In genomic region chr19:5306968-5307734, GRCm38 (mm10) we compare ENCODE assay signal across 8 mouse cellular contexts. TPM values are rescaled to one million over a fixed set of nuclear protein-coding genes. Genes with fewer than 3 reads are reported as not detected.
DNase-seq lines count a peak whose midpoint lies in the region; ATAC-seq lines count a peak whose summit lies in the region.

No protein-coding gene starts in this region.

- 40% methylated on average over 98 of the region's 98 CpGs for WGBS in embryonic facial prominence, embryonic 10.5 days
- 42% methylated on average over 98 of the region's 98 CpGs for WGBS in hindbrain, embryonic 12.5 days

- DNase-seq in left cerebral cortex, postnatal 4 days: peak; percentile 48
- no peak for DNase-seq in left cerebral cortex, postnatal 14 days (ENCODE audit: low spot score in 2 of 2)
- peak; percentile 53 for DNase-seq in embryonic facial prominence, embryonic 10.5 days (ENCODE audit: low spot score)
- DNase-seq in lung, postnatal 10 days: peak; percentile 21
- peak; percentile 17 for DNase-seq in yolk sac, embryonic 10.5 days (ENCODE audit: low spot score)
- no peak for DNase-seq in layer of hippocampus, adult 8-10 months (ENCODE audit: low spot score in 2 of 2)
- no peak for DNase-seq in urinary bladder, postnatal 14 days (ENCODE audit: low spot score)

- peaks cover 17% of the 10 kb centered on the region for H3K9me3 ChIP-seq in embryonic facial prominence, embryonic 10.5 days
- H3K9me3 ChIP-seq in hindbrain, embryonic 12.5 days (replicated peaks): no peaks in the 10 kb centered on the region

- H3K9ac ChIP-seq in hindbrain, embryonic 12.5 days: no peak overlapping the region

- intact Hi-C loops in left cerebral cortex, postnatal 4 days (cut with DNase I): loop anchor here (5.0 kb wide), 1 partner anchor 40 kb away; the partner anchor contains the start of gene Cst6
- intact Hi-C loops in left cerebral cortex, postnatal 14 days (cut with DNase I): loop anchor here (5.0 kb wide), 1 partner anchor 40 kb away; the partner anchor contains the start of gene Cst6

- H3K36me3 ChIP-seq in embryonic facial prominence, embryonic 10.5 days (replicated peaks): peaks cover 41% of the 10 kb centered on the region
- peaks cover 40% of the 10 kb centered on the region for H3K36me3 ChIP-seq in hindbrain, embryonic 12.5 days

- peak overlapping the region; percentile 46 for H3K4me3 ChIP-seq in embryonic facial prominence, embryonic 10.5 days
- peak overlapping the region; percentile 5 for H3K4me3 ChIP-seq in hindbrain, embryonic 12.5 days

- H3K4me2 ChIP-seq in hindbrain, embryonic 12.5 days (replicated peaks): peak overlapping the region; percentile 39

- no peak overlapping the region; the same call in 1 of the 2 replicates for H3K27ac ChIP-seq in embryonic facial prominence, embryonic 10.5 days (replicated peaks)
- H3K27ac ChIP-seq in hindbrain, embryonic 12.5 days: no peak overlapping the region

- peaks cover 25% of the 10 kb centered on the region for H3K27me3 ChIP-seq in embryonic facial prominence, embryonic 10.5 days (replicated peaks; ENCODE audit: low read depth, poor library complexity, severe bottlenecking)
- H3K27me3 ChIP-seq in hindbrain, embryonic 12.5 days: peaks cover 16% of the 10 kb centered on the region

- H3K4me1 ChIP-seq in embryonic facial prominence, embryonic 10.5 days: peaks cover 9% of the 10 kb centered on the region
- H3K4me1 ChIP-seq in hindbrain, embryonic 12.5 days: no peaks in the 10 kb centered on the region

- ATAC-seq in hindbrain, embryonic 12.5 days (ENCODE audit: low FRiP score): no peak

RNA-seq across cellular contexts. Expression of gene Gal3st3, which starts 9.0 kb away (rescaled TPM):
- 10 to 100 TPM; 60.0 to 60.3 TPM for total RNA-seq in left cerebral cortex, postnatal 4 days (2021)
- total RNA-seq in left cerebral cortex, postnatal 14 days (2021): 100 to 1,000 TPM; 106 to 107 TPM
- polyA plus RNA-seq in embryonic facial prominence, embryonic 10.5 days (2016; fragmentation: Nextera tagmentation; extraction: Ambion mirVana): 8.5 and 8.6 TPM in 2 replicates
- polyA plus RNA-seq in hindbrain, embryonic 12.5 days (2016; fragmentation: Nextera tagmentation; extraction: Ambion mirVana): 22.6 and 27.6 TPM in 2 replicates
- total RNA-seq in layer of hippocampus, adult 8-10 months (2022): 10 to 100 TPM; 83.2 to 92.3 (median 86.9) TPM

RNA-seq across cellular contexts. Expression of gene Sf3b2, which starts 11.9 kb away (rescaled TPM):
- total RNA-seq in left cerebral cortex, postnatal 4 days (2021): 100 to 1,000 TPM; 188 to 203 TPM
- total RNA-seq in left cerebral cortex, postnatal 14 days (2021): 100 to 1,000 TPM; 192 to 194 TPM
- polyA plus RNA-seq in embryonic facial prominence, embryonic 10.5 days (2016; fragmentation: Nextera tagmentation; extraction: Ambion mirVana): 456 and 467 TPM in 2 replicates
- polyA plus RNA-seq in hindbrain, embryonic 12.5 days (2016; fragmentation: Nextera tagmentation; extraction: Ambion mirVana): 363 and 385 TPM in 2 replicates
- total RNA-seq in layer of hippocampus, adult 8-10 months (2022): 100 to 1,000 TPM; 202 to 215 (median 208) TPM

RNA-seq across cellular contexts. Expression of gene Catsper1, which starts 28.4 kb away (rescaled TPM):
- total RNA-seq in left cerebral cortex, postnatal 4 days (2021): not detected
- not detected for total RNA-seq in left cerebral cortex, postnatal 14 days (2021)
- not detected in 2 replicates for polyA plus RNA-seq in embryonic facial prominence, embryonic 10.5 days (2016; fragmentation: Nextera tagmentation; extraction: Ambion mirVana)
- not detected in 2 replicates for polyA plus RNA-seq in hindbrain, embryonic 12.5 days (2016; fragmentation: Nextera tagmentation; extraction: Ambion mirVana)
- total RNA-seq in layer of hippocampus, adult 8-10 months (2022): not detected

RNA-seq across cellular contexts. Expression of gene Pacs1, which starts 34.2 kb away (rescaled TPM):
- 10 to 100 TPM; 90.7 to 92.6 TPM for total RNA-seq in left cerebral cortex, postnatal 4 days (2021)
- 10 to 100 TPM; 66.2 to 69.4 TPM for total RNA-seq in left cerebral cortex, postnatal 14 days (2021)
- 24.8 and 25.6 TPM in 2 replicates for polyA plus RNA-seq in embryonic facial prominence, embryonic 10.5 days (2016; fragmentation: Nextera tagmentation; extraction: Ambion mirVana)
- 36.6 and 38.8 TPM in 2 replicates for polyA plus RNA-seq in hindbrain, embryonic 12.5 days (2016; fragmentation: Nextera tagmentation; extraction: Ambion mirVana)
- 10 to 100 TPM; 50.9 to 59.4 (median 55.3) TPM for total RNA-seq in layer of hippocampus, adult 8-10 months (2022)

RNA-seq across cellular contexts. Expression of gene Cst6, which starts 42.2 kb away (rescaled TPM):
- total RNA-seq in left cerebral cortex, postnatal 4 days (2021): 10 to 100 TPM in 1 of 2 experiments, 1 to 10 TPM in 1; 6.9 to 10.4 TPM
- 10 to 100 TPM; 15.4 to 17.9 TPM for total RNA-seq in left cerebral cortex, postnatal 14 days (2021)
- polyA plus RNA-seq in embryonic facial prominence, embryonic 10.5 days (2016; fragmentation: Nextera tagmentation; extraction: Ambion mirVana): 0.24 and 0.65 TPM in 2 replicates
- polyA plus RNA-seq in hindbrain, embryonic 12.5 days (2016; fragmentation: Nextera tagmentation; extraction: Ambion mirVana): 3.0 and 3.6 TPM in 2 replicates
- 10 to 100 TPM; 10.8 to 18.1 (median 12.5) TPM for total RNA-seq in layer of hippocampus, adult 8-10 months (2022)

Comparison
In these comparisons a context has a peak if more than half of its experiments do, and no peak if none do; other contexts are left out.
1. DNase-seq: peak in left cerebral cortex, postnatal 4 days (single experiment), embryonic facial prominence, embryonic 10.5 days (single experiment), lung, postnatal 10 days (single experiment) and yolk sac, embryonic 10.5 days (single experiment); none in left cerebral cortex, postnatal 14 days (0 of 2), layer of hippocampus, adult 8-10 months (0 of 2) and urinary bladder, postnatal 14 days (single experiment).